Mouse (Mus musculus): ENCODE results near the gene Mbd6.

Gene Mbd6

GRCm38 (mm10) chr10:127263631-127264030, 25.2 kb downstream of the Mbd6 start:
- no peak for DNase-seq (ENCODE audit: low spot score in 2 of 2)

GRCm38 (mm10) chr10:127262548-127263398, 26.0 kb downstream of the Mbd6 start, which contains the start of gene Kif5a:
Kif5a (minus strand) TSS chr10:127263348.
- DNase-seq (ENCODE audit: low spot score in 2 of 2): peak in 1 of 2 experiments; percentile 50

- DNase-seq (ENCODE audit: low spot score in 2 of 2): no peak
These were observed 26.9 kb downstream of the Mbd6 start for GRCm38 (mm10) chr10:127261706-127262547.

- no peak for DNase-seq (ENCODE audit: low spot score in 2 of 2)
These were observed 30.3 kb downstream of the Mbd6 start for GRCm38 (mm10) chr10:127258489-127258888.

- no peak for DNase-seq (ENCODE audit: low spot score in 2 of 2)
These were observed 31.0 kb downstream of the Mbd6 start for GRCm38 (mm10) chr10:127257790-127258189.

- DNase-seq (ENCODE audit: low spot score in 2 of 2): peak in 1 of 2 experiments; percentile 51
These were observed 33.0 kb downstream of the Mbd6 start for GRCm38 (mm10) chr10:127255625-127256345.

GRCm38 (mm10) chr10:127250810-127251209, 38.0 kb downstream of the Mbd6 start:
- no peak for DNase-seq (ENCODE audit: low spot score in 2 of 2)

- no peak for DNase-seq (ENCODE audit: low spot score in 2 of 2)
These were observed 50.5 kb downstream of the Mbd6 start for GRCm38 (mm10) chr10:127238241-127238824.

- no peak for DNase-seq (ENCODE audit: low spot score in 2 of 2)
These were observed 52.3 kb downstream of the Mbd6 start for GRCm38 (mm10) chr10:127236541-127236940.

- DNase-seq (ENCODE audit: low spot score in 2 of 2): peak in 1 of 2 experiments; percentile 46
These were observed 55.7 kb downstream of the Mbd6 start for GRCm38 (mm10) chr10:127233141-127233540.

All from spleen, postnatal 10 days (tissue).